Mouse (Mus musculus): ENCODE results near the gene Yipf7.

GRCm38 (mm10) chr5:69512203-69512602, 30.2 kb downstream of the Yipf7 start:
- TF ChIP-seq POLR2A (IDR thresholded peaks at IDR 0.05; ENCODE audit: low read depth, low read length) (no peak), CTCF (conservative IDR thresholded peaks at IDR 0.05; ENCODE audit: insufficient read depth, insufficient read length, low read depth, low read length) (no peak)
